Mouse (Mus musculus) heart, adult 2 months (tissue): Measurements from ENCODE around the gene Efna5.

ENCODE experiments used
- CTCF ChIP-seq: fragments of 200-600 bp; IDR thresholded peaks from 2 replicates; pipeline ENCODE4 v1.8.1; 2022; ENCODE audit warnings: antibody characterized with exemption, mild to moderate bottlenecking, moderate library complexity
- EP300 ChIP-seq: fragments of 200-500 bp; IDR thresholded peaks from 2 replicates; pipeline ENCODE4 v1.6.1; 2011; ENCODE audit warnings: low read depth, low read length, control low read depth; ENCODE audit not compliant: insufficient read depth
- POLR2A ChIP-seq: fragments of 200-500 bp; IDR thresholded peaks from 2 replicates; pipeline ENCODE4 v1.6.1; 2011; ENCODE audit warnings: mild to moderate bottlenecking, low read depth, low read length, control low read depth; ENCODE audit not compliant: insufficient read depth

GRCm38 (mm10) chr17:62781120-62781519 lies 100.0 kb downstream of the Efna5 start:
- TF ChIP-seq POLR2A (no peak), CTCF (no peak), EP300 (no peak)
